13 mouse cellular contexts compared by ENCODE assay signal in genomic region chr6:93150531-93150930, GRCm38 (mm10).
A peak's percentile ranks its signal among the peaks of the same experiment; 100 is the strongest.
DNase-seq lines count a peak whose midpoint lies in the region; ATAC-seq and TF ChIP-seq lines count a peak whose summit lies in the region.
"Had no signal": no experiment of that assay in that cellular context is flagged by ENCODE, and none has a peak within 500 bp of the region (broad histone marks: within the 10 kb centered on the region; RNA-seq: fewer than 3 reads in every experiment).

No protein-coding gene starts in this region.

- no peak overlapping the region for H3K4me3 ChIP-seq in heart, embryonic 11.5 days (ENCODE audit: low read depth, low read length)
- no peak overlapping the region for H3K4me3 ChIP-seq in stomach, postnatal 0 days (ENCODE audit: low read depth, low read length)
- H3K4me3 ChIP-seq in midbrain, embryonic 10.5 days, result no peak overlapping the region
- H3K4me3 ChIP-seq: liver, embryonic 13.5 days had no signal

- 39% methylated on average over 2 of the region's 2 CpGs for WGBS in heart, embryonic 11.5 days (ENCODE audit: insufficient replicate concordance)
- 28% methylated on average over 2 of the region's 2 CpGs for WGBS in stomach, postnatal 0 days
- 62% methylated on average over 2 of the region's 2 CpGs for WGBS in midbrain, embryonic 10.5 days

- DNase-seq in heart, adult 11 months, result peak; percentile 96
- DNase-seq in urinary bladder, postnatal 14 days (ENCODE audit: low spot score), result peak; percentile 14
- DNase-seq in urinary bladder, postnatal 10 days (ENCODE audit: low spot score), result no peak
- DNase-seq in heart, postnatal 4 days, result peak; percentile 25
- DNase-seq in stomach, postnatal 0 days (ENCODE audit: low spot score), result no peak
- DNase-seq in urinary bladder, postnatal 4 days (ENCODE audit: low spot score in 2 of 2), result no peak
- DNase-seq in midbrain, embryonic 10.5 days (ENCODE audit: low spot score), result no peak
- DNase-seq: cerebellum, adult 11 months; liver, embryonic 13.5 days had no signal

- H3K9ac ChIP-seq in heart, embryonic 11.5 days (ENCODE audit: low read depth, low read length), result no peak overlapping the region
- no peak overlapping the region for H3K9ac ChIP-seq in stomach, postnatal 0 days (ENCODE audit: low read length)
- H3K9ac ChIP-seq: liver, embryonic 13.5 days had no signal

- no peak overlapping the region for H3K27ac ChIP-seq in heart, embryonic 11.5 days (ENCODE audit: low read depth, low read length)
- no peak overlapping the region for H3K27ac ChIP-seq in stomach, postnatal 0 days (replicated peaks)
- no peak overlapping the region for H3K27ac ChIP-seq in midbrain, embryonic 10.5 days (replicated peaks)
- H3K27ac ChIP-seq: liver, embryonic 13.5 days had no signal

- no peaks in the 10 kb centered on the region for H3K36me3 ChIP-seq in heart, embryonic 11.5 days (ENCODE audit: control insufficient read depth, insufficient read depth, low read length)
- no peaks in the 10 kb centered on the region for H3K36me3 ChIP-seq in stomach, postnatal 0 days (ENCODE audit: control insufficient read depth, insufficient read depth, low read length)
- H3K36me3 ChIP-seq in midbrain, embryonic 10.5 days, result no peaks in the 10 kb centered on the region
- H3K36me3 ChIP-seq: liver, embryonic 13.5 days had no signal

- peak; percentile 76 for TF ChIP-seq EP300 in stomach, postnatal 0 days (optimal IDR thresholded peaks at IDR 0.05)

- H3K4me2 ChIP-seq in heart, embryonic 11.5 days, result no peak overlapping the region
- no peak overlapping the region for H3K4me2 ChIP-seq in stomach, postnatal 0 days (replicated peaks; ENCODE audit: low read depth)
- H3K4me2 ChIP-seq: liver, embryonic 13.5 days; midbrain, embryonic 11.5 days had no signal

- no peak for ATAC-seq in heart, embryonic 11.5 days (replicated peaks; ENCODE audit: insufficient number of reproducible peaks, low FRiP score, low TSS enrichment)
- ATAC-seq in stomach, postnatal 0 days (ENCODE audit: low FRiP score, low TSS enrichment), result no peak
- ATAC-seq: CD4-positive, CD25-positive, alpha-beta regulatory T cell, adult 4 months; forebrain, embryonic 16.5 days had no signal

- H3K9me3 ChIP-seq in heart, embryonic 11.5 days (replicated peaks; ENCODE audit: control insufficient read depth, low read length), result no peaks in the 10 kb centered on the region
- H3K9me3 ChIP-seq in stomach, postnatal 0 days (ENCODE audit: control insufficient read depth, low read length), result no peaks in the 10 kb centered on the region
- H3K9me3 ChIP-seq in midbrain, embryonic 10.5 days (replicated peaks), result no peaks in the 10 kb centered on the region
- H3K9me3 ChIP-seq: liver, embryonic 13.5 days had no signal

- TF ChIP-seq CTCF in stomach, postnatal 0 days (IDR thresholded peaks at IDR 0.05; ENCODE audit: low read depth), result no peak

- 0 out of 2 replicates have a peak, but pooled peaks cover 2% of the 10 kb centered on the region for H3K4me1 ChIP-seq in heart, embryonic 11.5 days (ENCODE audit: control insufficient read depth, insufficient read depth, low read length)
- peaks cover 2% of the 10 kb centered on the region; the same call in 1 of the 2 replicates for H3K4me1 ChIP-seq in stomach, postnatal 0 days (replicated peaks; ENCODE audit: control insufficient read depth, insufficient read depth)
- 0 out of 2 replicates have a peak, but pooled peaks cover 5% of the 10 kb centered on the region for H3K4me1 ChIP-seq in midbrain, embryonic 10.5 days
- H3K4me1 ChIP-seq: liver, embryonic 13.5 days had no signal

- no peaks in the 10 kb centered on the region for H3K27me3 ChIP-seq in heart, embryonic 11.5 days (ENCODE audit: control insufficient read depth, insufficient read depth, low read length)
- H3K27me3 ChIP-seq in stomach, postnatal 0 days (ENCODE audit: control insufficient read depth, insufficient read depth, low read length), result no peaks in the 10 kb centered on the region
- no peaks in the 10 kb centered on the region for H3K27me3 ChIP-seq in midbrain, embryonic 10.5 days (ENCODE audit: low read depth, poor library complexity, severe bottlenecking)
- H3K27me3 ChIP-seq: liver, embryonic 13.5 days had no signal

Comparison
In these comparisons a context has a peak if more than half of its experiments do, and no peak if none do; other contexts are left out.
1. DNase-seq: peak in heart, adult 11 months (single experiment), urinary bladder, postnatal 14 days (single experiment) and heart, postnatal 4 days (single experiment); none in urinary bladder, postnatal 10 days (single experiment), stomach, postnatal 0 days (single experiment), urinary bladder, postnatal 4 days (0 of 2) and midbrain, embryonic 10.5 days (single experiment).